Mouse (Mus musculus) kidney, adult 2 months (tissue): ENCODE results near the gene Zbtb44. TPM values are rescaled to one million over a fixed set of nuclear protein-coding genes. Genes with fewer than 3 reads are reported as not detected.
"Not testable (repeated sequence)": the region's sequence is repeated elsewhere in the genome, so short reads cannot be mapped to it uniquely, and the experiment has no call there.

ENCODE experiments used
- DNase-seq: peaks from one replicate; pipeline ENCODE4 v3.0.0; 2021
- H3K27ac ChIP-seq: fragments of 200-500 bp; 2 replicates; pipeline ENCODE4 v1.5.1; 2012; ENCODE audit warnings: low read depth, low read length, control low read depth, inconsistent platforms; ENCODE audit not compliant: insufficient read depth
- H3K27me3 ChIP-seq: fragments of 200-500 bp; replicated peaks from 2 replicates; pipeline ENCODE4 v1.6.1; 2012; ENCODE audit warnings: mild to moderate bottlenecking, moderate library complexity, low read length, inconsistent platforms; ENCODE audit not compliant: control insufficient read depth, insufficient read depth
- H3K36me3 ChIP-seq: fragments of 200-500 bp; 2 replicates; pipeline ENCODE4 v1.6.1; 2012; ENCODE audit warnings: mild to moderate bottlenecking, moderate library complexity, low read length, inconsistent platforms; ENCODE audit not compliant: control insufficient read depth, insufficient read depth
- H3K4me1 ChIP-seq: fragments of 200-500 bp; 2 replicates; pipeline ENCODE4 v1.6.1; 2011; ENCODE audit warnings: low read length; ENCODE audit not compliant: control insufficient read depth, insufficient read depth
- H3K4me3 ChIP-seq: fragments of 200-500 bp; 2 replicates; pipeline ENCODE4 v1.5.1; 2011; ENCODE audit warnings: mild to moderate bottlenecking, low read depth, low read length, control low read depth; ENCODE audit not compliant: insufficient read depth
- CTCF ChIP-seq: fragments of 200-500 bp; conservative IDR thresholded peaks from 2 replicates; pipeline ENCODE4 v1.5.1; 2011; ENCODE audit warnings: low read depth, mild to moderate bottlenecking, control low read depth, low read length, moderate library complexity, mixed read lengths; ENCODE audit not compliant: insufficient read depth, insufficient read length
- POLR2A ChIP-seq: fragments of 200-500 bp; IDR thresholded peaks from one replicate; pipeline ENCODE4 v1.6.1; 2011; ENCODE audit warnings: low read depth, low read length, control low read depth
- WGBS: fragments of 180-500 bp; shearing (Covaris S2); methylation state at CpG from one replicate; pipeline ENCODE4 v1.1.7; 2018; 5-methylcytosine and 5-hydroxymethylcytosine counted together
- polyA plus RNA-seq: library from polyadenylated mRNA; depleted of rRNA; stranded (reverse); fragments of >200 nt; gene quantifications from 2 replicates; pipeline ENCODE4 v1.2.3, GENCODE M21; 2012

Zbtb44 gene
- polyA plus RNA-seq, 1 experiment: 9.9 TPM

DNA sequence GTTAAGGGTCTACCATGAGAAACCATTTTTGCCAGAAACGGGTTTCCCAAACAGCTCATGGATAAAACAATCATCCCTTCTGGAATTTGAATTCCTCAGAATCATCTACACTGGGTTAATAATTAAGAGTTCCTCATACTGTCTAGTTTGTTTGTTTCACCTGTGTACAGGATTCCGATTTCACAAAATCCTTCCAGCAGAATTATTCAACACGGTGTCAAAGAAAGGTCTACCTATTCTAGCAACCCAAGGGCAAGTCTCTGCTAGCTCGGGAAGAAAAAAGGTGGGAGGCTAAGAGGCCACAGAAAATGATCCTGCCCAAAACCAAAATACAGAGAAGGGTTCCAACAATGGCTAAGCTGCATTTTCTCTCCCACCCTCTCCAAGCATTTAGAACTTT lies 2.2 kb upstream of the Zbtb44 start:
- H3K4me1 ChIP-seq: peaks cover 7% of the 10 kb centered on the region
- H3K4me3 ChIP-seq: no peak overlapping the region
- no peaks in the 10 kb centered on the region for H3K36me3 ChIP-seq
- no peak for TF ChIP-seq CTCF
- TF ChIP-seq POLR2A: no peak
- WGBS: 42% methylated on average over 4 of the region's 4 CpGs
- no peaks in the 10 kb centered on the region for H3K27me3 ChIP-seq
- peak; percentile 61 for DNase-seq
- H3K27ac ChIP-seq: peak overlapping the region; percentile 87

DNA sequence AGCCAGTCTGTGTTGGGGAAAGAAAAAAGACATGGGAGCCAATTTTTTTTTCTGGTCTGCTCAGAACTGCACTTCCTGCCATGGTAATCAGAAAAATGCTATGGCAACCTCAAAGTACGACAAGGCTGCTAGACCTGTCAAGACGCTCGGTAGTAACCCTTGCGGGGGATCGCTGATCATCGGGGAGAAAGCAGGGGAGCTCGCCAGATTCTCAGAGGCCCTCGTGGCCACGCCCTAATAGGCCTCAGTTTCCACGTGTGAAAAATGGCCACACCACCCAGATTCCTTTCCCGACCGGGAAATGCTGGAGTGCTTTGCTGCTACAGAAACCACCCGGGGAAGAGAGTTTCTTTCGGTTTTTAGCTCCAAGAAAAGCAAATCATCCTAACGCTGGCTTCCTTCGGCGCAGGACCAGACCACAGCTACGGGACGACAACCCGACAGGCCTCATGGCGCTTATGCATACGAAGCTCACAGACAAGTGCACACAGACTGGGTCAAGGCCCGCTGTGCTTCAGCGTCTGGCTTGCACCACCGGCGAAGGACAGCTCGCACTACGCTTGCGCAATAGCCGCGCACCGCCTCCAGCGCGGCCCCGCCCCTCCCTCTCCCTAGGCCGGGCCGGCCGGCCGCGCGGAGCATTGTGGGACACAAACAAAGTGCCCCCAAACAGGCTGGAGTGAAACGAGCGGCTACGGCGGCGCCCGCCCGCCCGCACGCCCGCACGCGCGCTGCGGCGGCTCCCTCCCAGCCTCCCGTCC lies 513 bp upstream of the Zbtb44 start:
- WGBS: 1% methylated on average over 57 of the region's 57 CpGs
- H3K27ac ChIP-seq: peak overlapping the region; percentile 95
- H3K4me1 ChIP-seq: peaks cover 7% of the 10 kb centered on the region
- peak overlapping the region; percentile 100 for H3K4me3 ChIP-seq
- H3K36me3 ChIP-seq: no peaks in the 10 kb centered on the region; the same call in 1 of the 2 replicates
- TF ChIP-seq POLR2A: peak; percentile 99
- no peak for TF ChIP-seq CTCF
- peak; percentile 98 for DNase-seq
- no peaks in the 10 kb centered on the region for H3K27me3 ChIP-seq

DNA sequence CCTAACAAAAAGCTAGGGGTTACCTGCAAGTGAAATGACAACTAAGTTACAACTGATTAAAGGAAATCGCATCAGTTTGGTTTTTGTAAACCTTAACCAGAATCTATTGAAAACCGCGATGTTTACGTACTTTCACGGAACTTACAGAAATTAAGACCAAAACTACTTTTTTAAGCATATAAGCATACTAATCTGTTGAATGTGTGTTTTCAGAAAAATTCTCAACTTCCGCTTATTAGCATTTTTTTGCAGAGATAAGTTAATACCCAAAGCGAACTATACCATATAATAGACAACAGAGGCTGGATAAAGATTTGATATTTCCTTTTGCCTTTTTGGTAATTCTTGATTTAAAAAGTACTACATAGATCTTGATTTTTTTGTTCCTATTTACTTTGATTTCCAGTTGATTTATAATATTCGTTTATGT lies 985 bp downstream of the Zbtb44 start:
- no peak for DNase-seq
- WGBS: 12% methylated on average over 8 of the region's 8 CpGs
- Histone ChIP-seq H3K4me3 (peak overlapping the region; percentile 100), H3K27ac (peak overlapping the region; percentile 88), H3K4me1 (peaks cover 7% of the 10 kb centered on the region), H3K27me3 (no peaks in the 10 kb centered on the region), H3K36me3 (no peaks in the 10 kb centered on the region; the same call in 1 of the 2 replicates)
- TF ChIP-seq POLR2A: no peak
- no peak for TF ChIP-seq CTCF

DNA sequence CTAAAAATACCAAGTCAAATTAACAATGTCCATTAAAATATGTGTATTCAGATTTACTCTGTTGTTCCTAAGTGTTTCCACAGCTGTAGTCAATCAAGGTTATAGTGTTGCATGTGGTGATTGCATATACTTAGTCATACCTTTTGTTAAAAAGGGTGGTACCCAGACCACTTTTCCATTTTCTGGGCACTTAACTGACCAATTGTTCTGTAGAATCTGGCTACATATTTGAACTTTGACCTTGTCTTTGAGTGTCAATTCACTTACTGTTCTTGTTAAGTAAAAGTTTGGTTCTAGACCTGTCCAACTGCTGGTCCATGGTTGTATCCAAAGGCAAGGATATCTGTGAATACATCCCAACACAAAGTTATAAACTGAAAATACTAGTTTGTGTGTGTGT lies 2.1 kb downstream of the Zbtb44 start:
- TF ChIP-seq CTCF (no peak), POLR2A (no peak)
- DNase-seq: no peak
- H3K36me3 ChIP-seq: no peaks in the 10 kb centered on the region; the same call in 1 of the 2 replicates
- H3K4me1 ChIP-seq: peaks cover 7% of the 10 kb centered on the region
- H3K27me3 ChIP-seq: no peaks in the 10 kb centered on the region
- H3K27ac ChIP-seq: no peak overlapping the region
- no peak overlapping the region for H3K4me3 ChIP-seq

DNA sequence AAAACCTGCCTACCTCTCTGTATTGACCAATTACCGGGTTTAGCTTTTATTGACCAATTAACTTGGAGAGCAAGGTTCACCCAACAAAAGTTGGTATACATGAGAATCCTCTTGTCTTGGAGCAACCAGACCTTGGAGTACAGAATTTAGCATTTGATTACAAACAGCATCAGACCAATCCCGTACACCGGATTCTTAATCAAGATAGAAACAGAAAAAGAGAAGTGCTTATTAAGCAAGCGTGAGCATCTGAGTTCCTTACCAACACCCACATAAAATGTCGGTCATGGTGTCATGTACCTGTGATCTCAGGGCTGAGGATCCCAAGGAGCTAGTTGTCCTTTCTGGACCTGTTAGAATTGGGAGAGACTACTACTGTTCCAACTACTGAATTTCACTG lies 19.8 kb downstream of the Zbtb44 start:
- WGBS: 91% methylated on average over 5 of the region's 5 CpGs
- no peak for DNase-seq
- Histone ChIP-seq H3K27ac (no peak overlapping the region), H3K4me1 (no peaks in the 10 kb centered on the region), H3K36me3 (no peaks in the 10 kb centered on the region; the same call in 1 of the 2 replicates), H3K4me3 (no peak overlapping the region), H3K27me3 (no peaks in the 10 kb centered on the region)
- TF ChIP-seq POLR2A (no peak), CTCF (no peak)

DNA sequence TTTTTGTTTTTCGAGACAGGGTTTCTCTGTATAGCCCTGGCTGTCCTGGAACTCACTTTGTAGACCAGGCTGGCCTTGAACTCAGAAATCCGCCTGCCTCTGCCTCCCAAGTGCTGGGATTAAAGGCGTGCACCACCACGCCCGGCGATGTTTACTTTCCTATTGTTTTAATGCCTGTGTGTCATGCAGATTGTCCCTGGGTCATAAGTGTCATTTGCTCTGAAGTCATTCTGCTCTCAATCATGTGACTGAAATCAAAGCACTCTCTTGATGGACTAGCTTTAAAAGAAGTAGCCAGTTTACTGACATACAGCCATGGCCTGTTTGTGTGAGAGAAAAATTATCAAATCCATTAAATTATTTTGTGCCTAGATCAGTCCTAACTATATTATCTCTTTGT lies 21.1 kb downstream of the Zbtb44 start:
- 93% methylated on average over 6 of the region's 6 CpGs for WGBS
- not testable (repeated sequence) for H3K4me3 ChIP-seq, H3K36me3 ChIP-seq, H3K4me1 ChIP-seq, H3K27ac ChIP-seq, H3K27me3 ChIP-seq, DNase-seq

DNA sequence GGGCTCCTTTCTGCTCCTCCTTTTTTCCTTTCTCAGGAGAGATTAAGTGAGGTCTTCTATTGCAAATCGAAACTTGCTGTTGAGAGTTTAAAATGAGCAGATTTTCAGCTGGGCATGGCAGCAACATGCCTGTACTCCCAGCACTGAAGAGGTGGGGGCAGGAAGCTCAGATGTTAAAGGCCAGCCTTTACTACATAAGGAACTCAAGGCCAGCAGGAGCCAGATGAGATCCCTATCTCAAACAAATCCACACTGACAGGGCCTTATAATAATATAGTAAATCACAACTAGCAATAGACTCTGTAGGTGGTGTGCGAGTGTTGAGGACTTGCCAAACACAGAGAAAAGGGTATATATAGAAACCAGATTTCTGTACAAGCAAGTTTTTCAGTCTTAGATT lies 28.3 kb downstream of the Zbtb44 start:
- no peaks in the 10 kb centered on the region for H3K27me3 ChIP-seq
- WGBS: 67% methylated on average over 2 of the region's 2 CpGs
- H3K27ac ChIP-seq: no peak overlapping the region
- H3K4me3 ChIP-seq: no peak overlapping the region
- DNase-seq: no peak
- no peaks in the 10 kb centered on the region; the same call in none of the 2 replicates for H3K36me3 ChIP-seq
- H3K4me1 ChIP-seq: peaks cover 7% of the 10 kb centered on the region; the same call in 1 of the 2 replicates
- TF ChIP-seq CTCF: no peak
- no peak for TF ChIP-seq POLR2A
